Mouse (Mus musculus) thymus, adult 18-20 months (tissue): ENCODE measurements around the gene Gm28308.

Experiments used
- DNase-seq, 2 experiments: peaks; one replicate each; pipeline ENCODE4 v3.0.0; 2022; ENCODE audit warnings: mixed read lengths in 2 of 2

Gm28308 gene

DNA sequence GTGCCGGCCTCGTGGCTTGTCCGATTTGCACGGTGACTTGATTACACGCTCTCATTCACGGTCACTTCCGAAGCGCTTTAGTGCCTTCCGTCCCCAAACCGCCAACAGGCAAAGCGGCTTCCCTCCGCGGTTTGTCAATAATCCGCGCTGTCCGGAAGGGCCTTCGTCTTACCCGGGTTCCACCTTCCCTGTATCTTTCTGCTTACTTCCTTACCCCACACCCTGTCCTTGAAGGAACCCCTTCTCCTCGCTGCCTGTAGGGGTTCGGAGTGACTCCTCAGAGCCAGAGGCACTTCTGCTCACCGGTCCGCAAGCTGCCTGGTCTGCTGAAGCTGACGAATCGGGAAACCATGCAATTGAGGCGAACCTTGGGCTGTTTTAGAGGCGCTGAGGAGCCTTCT lies 33.3 kb upstream of the Gm28308 start:
- no peak for DNase-seq

DNA sequence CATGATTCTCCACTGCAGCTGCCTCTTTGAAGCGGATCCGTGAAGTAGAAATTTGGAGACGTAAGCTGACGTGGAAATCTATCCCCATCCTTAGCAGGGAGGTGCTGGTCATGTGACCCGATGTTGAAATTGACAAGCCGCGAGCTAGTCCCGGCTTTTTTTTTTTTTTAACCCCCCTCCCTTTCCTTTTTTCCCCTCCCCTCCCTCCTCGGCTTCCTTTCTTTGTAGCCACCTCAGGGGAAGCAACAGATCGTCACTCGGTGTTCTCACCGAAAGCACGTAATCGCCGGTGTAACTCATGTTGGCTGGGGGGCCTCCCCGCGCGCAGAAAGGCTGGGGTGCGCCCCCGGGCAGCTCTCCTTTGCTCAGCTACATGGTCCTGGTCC lies 32.6 kb upstream of the Gm28308 start, which contains the start of gene Hoxa11:
TSS of gene Hoxa11 (minus strand) at position 54 of the 386 bp plus-strand sequence.
- no peak for DNase-seq

DNA sequence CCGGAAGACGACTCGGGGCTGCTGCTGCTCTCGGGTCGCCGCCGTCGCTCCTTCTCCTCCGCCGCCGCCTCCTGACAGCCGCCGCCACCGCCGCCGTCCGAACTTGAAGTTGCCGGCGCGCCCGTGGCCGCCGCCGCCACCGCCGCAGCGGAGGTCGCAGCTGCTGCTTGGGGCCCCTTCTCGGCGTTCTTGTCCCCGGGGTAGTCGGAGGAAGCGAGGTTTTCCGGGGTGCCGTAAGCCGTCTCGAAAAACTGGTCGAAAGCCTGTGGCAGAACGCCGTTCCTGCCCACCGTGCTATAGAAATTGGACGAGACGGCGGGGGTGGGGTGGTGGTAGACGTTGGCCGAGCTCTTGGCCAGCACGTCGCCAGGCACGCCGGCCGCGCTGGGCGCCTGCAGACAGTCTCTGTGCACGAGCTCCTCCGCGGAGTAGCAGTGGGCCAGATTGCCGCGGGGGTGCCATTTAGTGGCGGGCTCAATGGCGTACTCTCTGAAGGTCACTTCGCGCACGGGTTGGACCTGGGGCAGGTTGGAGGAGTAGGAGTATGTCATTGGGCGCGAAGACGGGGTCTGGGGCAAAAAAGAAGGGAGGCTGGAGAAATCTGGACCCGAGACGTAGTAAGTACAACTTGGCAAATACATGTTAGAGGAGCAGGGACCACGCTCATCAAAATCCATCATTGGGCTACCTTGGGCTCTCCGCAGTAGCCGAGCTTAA lies 32.1 kb upstream of the Gm28308 start:
- DNase-seq: no peak

DNA sequence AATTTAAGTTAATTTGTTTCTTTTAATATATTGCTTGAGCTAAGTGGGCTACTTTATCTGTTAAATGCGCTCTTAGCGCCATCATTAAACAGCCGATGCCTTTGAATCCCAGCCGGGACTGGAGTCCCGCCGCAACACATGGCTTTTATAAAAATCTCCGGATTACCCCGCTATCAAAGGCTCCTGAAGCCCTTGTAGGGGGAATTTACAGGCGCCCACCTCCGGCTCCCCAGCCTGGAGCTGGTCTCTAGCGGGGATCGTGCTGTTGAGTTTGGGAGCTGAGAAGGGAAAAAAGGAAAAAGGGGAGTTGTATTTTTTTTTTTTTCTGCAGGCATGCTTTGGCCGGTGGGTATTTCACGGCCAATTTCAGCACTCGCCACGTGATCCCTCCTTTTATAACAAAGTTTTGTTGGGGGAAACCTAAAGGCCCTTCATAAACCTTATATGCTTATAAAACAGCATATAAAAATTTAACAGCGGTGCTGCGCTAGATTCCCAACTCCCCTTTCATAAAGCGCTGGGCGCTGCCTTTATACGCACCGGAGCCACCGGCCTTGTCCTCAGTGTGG lies 31.4 kb upstream of the Gm28308 start:
- DNase-seq: no peak

DNA sequence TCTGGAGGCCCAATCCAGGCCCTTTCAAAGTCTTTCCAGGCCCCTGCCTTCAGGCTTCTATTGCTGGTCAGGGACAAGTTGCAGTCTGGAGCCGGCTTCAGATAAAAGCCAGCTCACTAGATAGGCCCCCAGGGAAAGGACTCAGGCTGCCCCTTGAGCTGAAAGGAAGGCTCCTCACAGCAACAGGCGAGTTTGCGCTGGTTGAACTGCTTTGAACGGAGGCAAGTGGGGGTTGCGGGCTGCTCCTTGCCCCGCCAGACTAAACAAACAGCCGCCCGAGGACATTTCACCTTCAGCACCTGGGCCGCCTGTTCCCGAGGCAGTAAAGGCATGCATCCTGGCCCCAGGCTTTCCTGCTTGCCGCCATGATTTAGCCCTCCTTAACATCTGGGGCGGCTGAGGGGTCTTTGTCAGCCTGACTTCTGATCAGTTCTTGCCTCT lies 30.6 kb upstream of the Gm28308 start:
- DNase-seq: no peak

DNA sequence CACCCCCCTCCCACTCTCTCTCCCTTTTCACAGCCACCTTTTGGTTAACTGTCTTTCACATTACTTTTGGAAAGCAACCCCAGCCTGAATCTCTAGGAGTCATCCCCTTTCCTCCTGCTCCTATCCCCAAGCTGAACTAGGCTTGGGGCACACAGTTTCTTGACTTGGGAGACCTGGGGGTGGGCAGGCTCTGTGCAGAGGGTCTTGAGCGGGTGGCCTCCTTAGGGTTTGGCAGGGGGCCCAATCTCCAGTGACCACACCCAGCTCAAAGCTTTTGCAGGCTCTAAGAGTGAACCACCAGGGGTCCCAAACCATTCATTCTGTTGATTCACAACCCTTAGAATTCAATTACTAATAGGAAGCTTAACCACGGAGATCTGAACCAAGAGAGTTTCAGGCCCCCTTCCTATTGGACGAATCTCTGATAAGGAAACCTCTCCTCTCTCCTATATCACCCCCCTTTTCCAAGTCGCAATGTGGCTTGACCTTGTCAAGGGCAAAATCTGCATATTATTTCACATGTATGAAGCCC lies 29.7 kb upstream of the Gm28308 start:
- DNase-seq: no peak

DNA sequence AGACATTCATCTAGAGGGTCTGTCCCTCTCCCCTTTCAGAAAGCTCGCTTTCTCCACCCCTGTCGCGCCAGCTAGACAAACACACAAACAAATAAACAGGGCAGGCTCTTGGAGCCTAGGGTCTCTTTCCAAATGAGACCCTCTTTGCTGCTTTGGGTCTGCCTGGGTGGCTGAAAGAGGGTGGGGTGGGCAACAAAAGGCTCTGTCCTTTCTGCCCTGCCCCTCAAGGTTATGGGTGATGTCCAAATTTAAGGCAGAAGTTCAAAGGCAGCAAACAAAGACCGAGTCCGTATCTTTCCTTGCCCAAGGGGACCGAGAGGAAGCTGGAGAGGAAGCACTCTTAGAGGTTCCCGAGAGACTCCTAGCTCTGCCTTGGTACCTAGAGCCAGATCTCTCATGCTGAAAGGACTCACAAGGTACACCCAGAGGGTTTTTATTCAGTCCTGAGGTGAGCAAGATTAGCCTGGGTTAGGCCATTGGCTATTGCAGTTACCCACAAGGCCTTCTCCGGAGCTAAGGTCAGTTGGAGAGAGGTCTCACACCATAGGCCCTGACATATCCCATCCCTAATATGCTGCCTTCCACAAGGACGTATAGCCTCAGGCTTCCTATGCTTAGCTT lies 28.0 kb upstream of the Gm28308 start:
- no peak for DNase-seq

DNA sequence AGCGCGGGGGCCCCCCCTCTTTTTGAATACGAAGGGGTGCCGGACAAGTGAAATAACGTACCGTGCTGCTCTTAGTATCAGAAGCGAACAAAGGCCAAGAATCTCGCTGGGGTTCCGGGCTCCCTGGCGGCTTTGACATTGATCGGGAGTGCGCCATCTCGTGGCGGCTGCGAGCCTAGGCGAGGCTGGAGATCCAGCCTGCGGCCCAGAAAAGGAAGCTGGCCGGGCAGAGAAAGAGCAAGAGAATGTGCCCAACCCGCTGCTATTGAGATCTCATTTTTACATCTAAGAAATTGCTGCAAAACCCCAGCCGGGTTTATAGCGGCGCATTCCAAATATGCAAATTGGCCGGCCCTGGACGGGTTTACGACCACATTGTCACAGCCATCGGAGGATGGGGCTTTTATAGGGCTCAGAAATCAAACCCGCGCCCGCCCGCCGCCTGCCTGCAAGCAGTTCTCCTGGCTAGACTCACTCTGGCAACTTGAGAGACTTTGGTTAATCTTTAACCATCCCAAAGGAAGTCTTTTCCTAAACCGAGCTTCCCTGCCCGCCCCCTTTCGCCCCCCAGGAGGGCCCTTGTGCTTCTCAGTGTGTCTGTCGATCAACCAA lies 27.4 kb upstream of the Gm28308 start, which contains the start of gene Hoxa10:
TSS of gene Hoxa10 (minus strand) at position 466 of the 612 bp plus-strand sequence.
- DNase-seq: no peak

DNA sequence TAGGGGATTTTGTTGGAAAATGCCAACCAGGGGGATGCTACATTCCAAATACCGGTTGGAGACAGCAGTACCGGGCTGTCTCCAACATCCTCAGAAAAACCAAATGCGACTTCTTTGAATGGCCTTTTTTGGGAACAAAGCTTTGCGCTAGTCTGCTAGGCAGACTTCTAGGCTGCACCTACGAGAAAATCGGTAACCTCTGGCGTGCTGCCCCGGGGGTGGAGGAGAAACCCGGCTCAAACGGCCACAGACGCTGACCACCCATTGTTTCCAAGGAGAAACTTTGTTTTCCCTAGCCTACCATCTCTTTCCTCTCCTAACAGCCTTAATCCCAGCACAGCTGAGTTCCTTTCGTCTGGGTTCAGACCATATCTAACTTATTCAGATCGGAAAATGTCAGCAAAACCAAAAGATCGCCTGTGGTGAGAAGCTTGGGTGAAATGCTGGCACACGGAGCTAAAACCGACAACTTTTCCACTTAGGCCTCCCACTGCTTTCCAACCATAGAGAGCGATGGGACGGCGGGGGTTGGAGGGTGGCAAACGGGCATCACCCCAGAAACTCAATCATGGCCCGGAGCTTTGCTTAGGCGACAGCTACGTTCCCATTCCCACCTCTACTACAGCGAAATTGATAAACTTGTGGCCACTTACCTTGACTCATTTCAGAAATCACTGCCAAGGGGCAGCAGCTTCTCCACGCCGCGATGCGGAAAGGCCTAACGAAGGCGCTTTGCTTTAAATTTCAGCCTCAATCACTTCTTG lies 26.7 kb upstream of the Gm28308 start:
- DNase-seq: no peak

DNA sequence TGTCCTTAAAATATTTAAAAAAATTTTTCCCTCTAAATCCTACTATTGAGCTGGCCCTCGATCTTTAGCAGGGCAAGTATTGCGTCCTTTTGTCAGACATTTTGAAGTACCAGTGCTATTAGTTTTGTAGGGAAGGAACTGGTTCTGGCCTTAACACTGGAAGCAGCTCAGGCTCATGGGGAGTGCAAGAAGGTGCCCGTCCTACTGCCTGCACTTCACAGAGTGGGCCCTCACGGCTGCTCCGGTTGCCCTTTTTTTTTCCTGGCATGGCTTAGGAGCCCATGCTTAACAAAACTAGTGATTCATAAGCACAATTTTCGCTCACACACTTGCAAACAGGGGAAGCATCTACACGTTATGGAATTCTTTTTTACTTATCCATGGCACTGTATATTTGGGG lies 25.8 kb upstream of the Gm28308 start:
- no peak for DNase-seq

DNA sequence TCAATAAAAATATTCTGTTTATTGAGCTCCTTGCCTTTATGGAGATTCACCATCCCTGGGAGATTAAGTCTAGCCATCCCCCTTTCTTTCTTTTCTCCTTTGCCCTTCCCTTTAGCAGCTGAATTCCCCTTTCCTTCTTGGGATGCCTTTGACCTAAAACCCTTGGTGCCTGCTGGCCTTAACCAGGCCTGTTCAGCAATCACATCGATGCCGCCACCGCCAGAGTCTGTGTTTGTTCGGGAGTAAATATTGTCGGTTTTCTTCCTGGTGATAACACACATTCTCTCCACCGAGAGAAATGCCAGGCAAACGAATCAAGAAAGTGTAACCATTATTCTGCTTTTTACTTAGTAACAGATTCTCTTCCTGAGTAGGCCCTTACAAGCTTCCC lies 25.0 kb upstream of the Gm28308 start:
- no peak for DNase-seq

DNA sequence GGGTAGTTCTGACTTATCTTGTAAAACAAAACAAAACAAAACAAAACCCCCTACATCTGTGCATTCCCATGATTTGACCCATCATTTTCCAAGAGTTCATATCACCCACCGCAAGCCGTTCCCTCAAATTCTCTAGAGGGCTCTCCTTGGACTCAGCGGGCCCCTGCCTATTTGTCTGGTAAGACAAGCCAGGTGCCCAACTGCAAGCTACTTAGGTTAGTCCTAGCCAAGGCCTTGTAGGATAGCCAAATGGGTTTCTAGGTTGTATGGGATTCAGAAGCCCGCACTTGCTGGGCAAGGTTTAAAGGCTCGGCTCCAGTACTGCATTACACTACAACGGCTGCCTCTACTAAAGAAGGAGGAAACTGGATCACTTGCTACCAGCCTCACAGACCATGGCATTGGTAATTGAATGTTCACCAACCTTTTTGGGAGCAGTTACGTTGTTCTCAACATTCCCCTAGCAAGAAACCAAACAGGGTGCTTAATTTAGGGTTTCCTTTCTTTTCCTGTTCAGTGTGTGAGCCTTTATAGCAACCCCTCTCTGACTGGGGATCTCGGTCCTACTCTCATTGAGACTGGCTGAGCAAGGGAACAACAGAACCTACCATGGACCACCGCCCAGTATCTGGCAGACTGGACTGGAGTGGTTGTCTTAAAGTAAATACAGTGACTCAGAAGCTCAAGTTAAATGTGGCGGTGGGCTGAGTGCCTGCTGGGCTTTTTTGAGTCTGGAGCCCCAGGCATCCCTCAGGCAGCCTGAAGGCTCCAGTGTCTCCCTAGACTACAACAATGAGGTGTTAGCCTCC lies 24.4 kb upstream of the Gm28308 start:
- DNase-seq: no peak

DNA sequence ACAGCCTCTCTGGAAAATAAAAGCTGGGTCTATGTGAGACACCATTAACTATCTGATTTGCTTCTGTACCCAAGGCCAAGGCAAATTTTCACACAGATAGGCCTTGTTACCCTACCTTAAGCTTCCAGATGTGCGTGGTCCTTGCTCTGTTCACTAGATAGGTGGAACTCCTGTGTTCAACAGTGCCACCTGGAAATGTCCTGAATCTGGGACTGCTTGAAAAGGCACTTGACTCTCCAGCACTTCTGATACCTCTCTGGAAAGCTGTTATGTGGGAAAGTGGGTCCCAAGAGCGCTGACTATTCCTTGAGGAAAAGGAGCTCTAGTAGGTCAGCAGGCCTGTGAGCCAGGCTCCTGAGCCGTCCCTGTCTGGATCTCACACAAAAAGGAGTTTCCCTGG lies 23.7 kb upstream of the Gm28308 start:
- no peak for DNase-seq

DNA sequence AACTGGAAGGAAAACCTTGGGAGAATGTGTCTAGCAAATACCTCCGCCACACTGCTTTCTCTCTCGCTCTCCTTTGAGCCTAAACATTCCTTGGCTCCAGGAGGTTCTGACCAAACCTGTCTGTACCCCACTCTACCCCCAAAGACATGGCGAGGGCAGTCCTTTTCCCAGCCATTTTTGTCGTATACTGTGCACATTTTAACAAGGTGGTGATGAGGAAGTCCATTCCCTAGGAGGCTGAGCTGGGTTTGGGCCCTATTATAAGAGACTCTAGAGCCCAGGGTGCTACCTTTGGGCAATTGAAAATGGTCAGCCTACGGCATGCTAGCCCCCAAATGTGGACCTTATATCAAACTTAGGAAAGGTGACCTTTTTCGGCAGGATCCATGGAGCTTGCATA lies 22.7 kb upstream of the Gm28308 start:
- no peak for DNase-seq

DNA sequence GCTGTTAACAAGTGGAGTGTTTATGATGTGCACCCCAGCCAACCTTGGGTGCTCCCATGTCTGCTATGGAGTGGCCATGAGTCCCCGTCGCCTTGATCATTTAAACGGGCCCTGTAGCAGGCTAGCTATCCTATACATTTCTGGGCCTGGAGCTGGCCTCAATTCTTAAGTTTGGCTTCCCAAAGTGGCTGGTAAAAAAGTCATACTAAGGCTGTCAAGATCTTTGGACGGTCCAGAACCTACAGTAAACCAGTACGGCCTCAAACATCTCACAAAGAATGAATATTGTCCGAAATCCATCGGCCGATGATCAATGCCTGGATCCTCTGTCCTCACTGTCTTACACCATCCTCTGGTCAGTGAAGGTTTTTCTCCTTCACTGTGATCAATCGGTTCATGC lies 22.1 kb upstream of the Gm28308 start:
- DNase-seq: no peak

DNA sequence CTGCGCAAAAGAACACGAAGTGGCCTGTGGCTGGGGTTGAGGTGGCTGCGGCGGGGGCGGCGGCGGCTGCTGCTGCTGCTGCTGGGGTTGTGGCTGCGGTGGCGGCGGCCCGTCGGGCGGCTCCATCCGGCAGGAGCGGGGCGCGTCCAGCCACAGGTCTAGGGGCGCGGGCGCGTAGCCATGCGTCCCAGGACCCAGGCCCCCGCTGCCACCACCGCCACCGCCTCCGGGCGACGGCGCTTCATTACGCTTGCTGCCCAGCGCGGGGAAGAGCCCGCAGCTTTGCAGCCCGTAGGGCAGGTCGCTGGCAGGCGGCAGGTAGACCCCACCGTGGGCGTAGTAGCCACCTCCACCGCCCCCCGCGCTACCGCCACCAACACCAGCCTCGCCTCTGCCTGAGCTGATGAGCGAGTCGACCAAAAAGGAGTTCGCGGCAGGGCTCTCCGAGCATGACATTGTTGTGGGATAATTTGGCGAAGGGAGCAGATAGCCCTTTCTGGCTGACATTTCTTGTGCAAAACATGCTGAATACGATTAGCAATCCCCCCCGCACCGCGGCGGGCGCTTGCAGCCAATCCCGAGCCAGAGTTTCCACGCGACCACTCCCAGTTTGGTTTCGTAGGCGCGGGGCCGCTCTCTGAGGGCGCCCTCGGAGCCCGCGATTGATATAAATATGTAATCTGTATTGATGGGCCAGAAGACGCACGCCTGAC lies 21.4 kb upstream of the Gm28308 start:
- no peak for DNase-seq

DNA sequence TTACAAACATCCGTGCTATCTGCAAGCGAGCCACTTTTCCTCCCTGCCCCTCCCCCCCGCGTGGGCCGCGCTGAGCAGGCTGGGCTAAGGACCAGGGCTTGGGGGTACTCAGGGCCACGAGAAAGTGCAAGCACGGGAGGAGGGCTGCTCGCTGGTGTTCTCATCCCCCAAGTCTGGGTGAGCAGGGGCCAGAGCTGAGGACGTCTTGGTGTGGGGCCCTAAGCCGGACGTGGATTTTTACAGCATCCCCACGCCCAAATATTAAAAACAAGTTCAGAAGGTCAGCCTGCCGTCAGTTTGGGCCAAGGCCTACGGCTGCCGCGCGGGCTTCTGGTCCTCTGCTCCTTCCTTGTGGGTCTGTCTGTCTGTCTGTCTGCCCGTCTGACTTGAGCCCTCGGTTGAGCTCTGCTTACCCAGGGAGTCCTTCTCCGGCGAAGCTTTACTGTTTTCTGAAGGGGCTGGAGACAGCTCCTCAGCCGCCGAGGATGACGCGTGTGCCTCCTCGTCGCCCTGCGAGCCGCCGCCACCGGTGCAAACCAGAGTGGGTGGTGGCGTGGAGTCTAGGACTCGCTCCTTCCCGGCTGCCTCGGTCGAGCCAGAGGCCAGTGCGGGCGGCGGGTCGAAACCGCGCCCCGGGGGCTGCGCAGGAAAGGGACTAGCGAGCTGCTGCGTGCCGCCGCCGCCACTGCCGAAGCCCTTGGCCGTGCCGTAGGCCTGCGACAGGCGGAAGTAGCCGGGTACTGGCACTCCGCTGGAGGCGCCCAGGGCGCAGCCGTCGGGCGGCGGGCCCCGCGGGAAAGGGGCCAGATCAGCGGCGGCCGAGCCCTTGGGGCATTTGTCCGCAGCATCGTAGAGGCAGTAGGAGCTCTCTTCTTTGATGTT lies 20.6 kb upstream of the Gm28308 start:
- no peak for DNase-seq

DNA sequence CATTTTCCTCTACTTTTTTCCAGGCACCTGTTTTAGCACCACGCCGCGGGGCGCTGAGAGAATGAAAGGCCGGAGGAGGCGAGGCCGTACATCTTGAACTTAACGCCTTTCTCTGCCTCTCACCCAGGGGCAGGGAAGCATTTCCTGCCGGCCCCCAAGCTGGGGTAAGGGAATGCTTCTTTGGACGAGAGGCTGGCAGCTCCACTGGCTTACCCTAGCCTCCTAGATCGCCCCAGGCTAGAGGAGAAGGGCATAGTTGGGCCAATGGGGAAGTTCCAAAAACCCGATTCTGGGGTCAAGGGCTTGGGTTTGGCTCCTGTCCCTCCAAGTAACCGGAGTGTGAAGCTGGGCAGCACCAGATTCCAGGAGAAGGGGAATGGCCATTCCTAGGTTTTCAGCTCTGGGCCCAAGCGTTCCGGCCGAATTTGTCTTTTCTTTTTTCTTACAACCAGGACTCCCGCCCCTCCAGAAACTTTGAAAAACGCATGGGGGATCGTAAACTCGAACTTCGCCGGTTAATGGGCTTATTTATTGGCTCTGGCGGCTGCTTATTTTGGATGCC lies 19.9 kb upstream of the Gm28308 start:
- DNase-seq: no peak

DNA sequence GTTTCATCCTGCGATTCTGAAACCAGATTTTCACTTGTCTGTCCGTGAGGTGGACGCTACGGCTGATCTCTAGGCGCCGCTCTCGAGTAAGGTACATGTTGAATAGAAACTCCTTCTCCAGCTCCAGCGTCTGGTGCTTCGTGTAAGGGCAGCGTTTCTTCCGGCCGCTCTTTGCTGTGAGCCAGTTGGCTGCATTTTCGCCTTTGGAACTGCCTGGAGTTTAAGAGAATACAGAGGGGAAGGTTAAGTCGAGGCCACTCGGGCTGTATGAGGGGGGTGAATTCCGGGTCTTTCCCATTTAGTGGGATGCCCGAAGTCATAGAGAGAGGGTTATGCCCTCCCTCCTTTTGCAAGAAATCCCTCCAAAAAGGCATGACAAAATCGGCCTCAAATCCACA lies 19.4 kb upstream of the Gm28308 start:
- DNase-seq: no peak
